Mouse (Mus musculus): ENCODE data around the gene Plxna3.
"Not testable (repeated sequence)": the region's sequence is repeated elsewhere in the genome, so short reads cannot be mapped to it uniquely, and the experiment has no call there.

Plxna3 gene

GRCm38 (mm10) chrX:74328725-74329161 lies at the start of gene Plxna3:
Gene Plxna3 (plus strand): TSS chrX:74329066.
- peak; percentile 75 for DNase-seq (ENCODE audit: low read depth, low spot score)

- DNase-seq (ENCODE audit: low read depth, low spot score) = no peak
These were observed 47.7 kb upstream of the Plxna3 start for GRCm38 (mm10) chrX:74281041-74281731.

- peak; percentile 88 for DNase-seq (ENCODE audit: low read depth, low spot score)
These were observed 47.0 kb upstream of the Plxna3 start, which contains the start of the genes Taz and Dnase1l1 for GRCm38 (mm10) chrX:74281732-74282394. Gene Taz (plus strand): TSS chrX:74281912. Gene Dnase1l1 (minus strand): TSS chrX:74282337.

- peak; percentile 96 for DNase-seq (ENCODE audit: low read depth, low spot score)
These were observed 46.3 kb upstream of the Plxna3 start for GRCm38 (mm10) chrX:74282395-74283091.

- DNase-seq (ENCODE audit: low read depth, low spot score) = no peak
These were observed 45.8 kb upstream of the Plxna3 start for GRCm38 (mm10) chrX:74283092-74283437.

GRCm38 (mm10) chrX:74293431-74293830 lies 35.4 kb upstream of the Plxna3 start:
- no peak for DNase-seq (ENCODE audit: low read depth, low spot score)

- peak; percentile 98 for DNase-seq (ENCODE audit: low read depth, low spot score)
These were observed 32.1 kb upstream of the Plxna3 start, which contains the start of gene Atp6ap1 for GRCm38 (mm10) chrX:74296538-74297448. Gene Atp6ap1 (plus strand): TSS chrX:74297097.

GRCm38 (mm10) chrX:74298348-74298747 lies 30.5 kb upstream of the Plxna3 start:
- DNase-seq (ENCODE audit: low read depth, low spot score) = no peak

- DNase-seq (ENCODE audit: low read depth, low spot score) = no peak
These were observed 29.1 kb upstream of the Plxna3 start for GRCm38 (mm10) chrX:74299721-74300120.

- DNase-seq (ENCODE audit: low read depth, low spot score) = peak; percentile 85
These were observed 23.8 kb upstream of the Plxna3 start, which contains the start of gene Gdi1 for GRCm38 (mm10) chrX:74304867-74305700. Gene Gdi1 (plus strand): TSS chrX:74304998.

- DNase-seq (ENCODE audit: low read depth, low spot score) = peak; percentile 97
These were observed 16.1 kb upstream of the Plxna3 start, which contains the start of gene Fam50a for GRCm38 (mm10) chrX:74312540-74313464. Gene Fam50a (plus strand): TSS chrX:74313033.

GRCm38 (mm10) chrX:74329215-74329671 lies 377 bp downstream of the Plxna3 start:
- no peak for DNase-seq (ENCODE audit: low read depth, low spot score)

- DNase-seq (ENCODE audit: low read depth, low spot score) = peak; percentile 70
These were observed 1.5 kb downstream of the Plxna3 start for GRCm38 (mm10) chrX:74330166-74330930.

GRCm38 (mm10) chrX:74352645-74353466 lies 24.0 kb downstream of the Plxna3 start:
- peak; percentile 8 for DNase-seq (ENCODE audit: low read depth, low spot score)

GRCm38 (mm10) chrX:74353467-74353770 lies 24.6 kb downstream of the Plxna3 start, which contains the start of gene Lage3:
Gene Lage3 (minus strand): TSS chrX:74353618.
- peak; percentile 89 for DNase-seq (ENCODE audit: low read depth, low spot score)

- DNase-seq (ENCODE audit: low read depth, low spot score) = not testable (repeated sequence)
These were observed 28.2 kb downstream of the Plxna3 start for GRCm38 (mm10) chrX:74357069-74357468.

- no peak for DNase-seq (ENCODE audit: low read depth, low spot score)
These were observed 30.3 kb downstream of the Plxna3 start for GRCm38 (mm10) chrX:74359171-74359570.

Measured in brain, adult 2 months (tissue).